Mouse (Mus musculus) v-Abl transformed pro-B cells (cell line): ENCODE data around the gene Plekhf1.

Experiments
- in situ Hi-C, 2 experiments: fragments of 400-800 bp; cut with MboI; formaldehyde crosslinking; loops; one replicate each; pipeline ENCODE4 v1.15.1; 2025; ENCODE audit not compliant: unreplicated experiment in 2 of 2

Plekhf1 gene

DNA sequence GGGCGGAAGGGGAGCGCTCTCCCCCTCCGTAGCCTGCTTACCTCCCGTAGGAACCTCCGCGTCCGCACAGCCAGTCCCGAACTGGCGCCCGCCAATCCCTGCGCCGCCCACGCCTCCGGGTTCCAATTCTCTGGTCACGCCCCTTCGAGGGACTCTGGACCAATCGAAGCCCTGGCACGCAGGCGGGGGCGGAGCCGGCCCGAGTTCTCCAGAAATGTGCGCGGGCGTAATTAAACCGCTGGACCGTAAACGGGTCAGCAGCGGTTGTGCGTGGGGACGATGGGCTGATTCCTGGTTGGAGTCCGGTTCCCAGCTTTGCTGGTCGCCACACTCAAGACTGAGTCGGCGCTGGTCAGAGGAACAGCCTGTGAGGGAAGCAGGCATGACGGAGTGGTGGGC is at the start of gene Plekhf1:
Gene Plekhf1 (minus strand): TSS at position 117 of the 399 bp plus-strand sequence.
- in situ Hi-C loops = no loop called here

DNA sequence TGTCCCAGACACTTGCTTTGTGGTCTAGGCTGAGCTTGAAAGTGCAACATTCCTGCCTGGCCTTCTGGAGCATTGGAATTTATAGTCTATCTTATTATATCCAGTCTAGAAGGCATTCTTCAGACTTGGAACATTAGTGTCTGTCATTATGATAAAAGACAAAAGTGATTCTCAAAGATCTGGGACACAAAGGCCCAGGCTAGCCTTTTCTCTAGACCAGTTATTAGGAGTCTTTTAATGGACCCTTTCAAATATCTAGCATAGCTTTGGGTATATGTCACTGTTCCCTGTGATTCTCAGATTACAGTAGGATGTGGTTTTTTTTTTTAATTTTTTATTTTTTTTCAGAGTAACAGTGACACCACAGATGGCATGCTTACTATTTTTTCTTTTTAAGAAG is 44.7 kb upstream of the Plekhf1 start:
- in situ Hi-C loops = loop anchor here (5.0 to 25.0 kb wide), 2 partner anchors 70 to 910 kb away; no protein-coding TSS in a partner anchor

DNA sequence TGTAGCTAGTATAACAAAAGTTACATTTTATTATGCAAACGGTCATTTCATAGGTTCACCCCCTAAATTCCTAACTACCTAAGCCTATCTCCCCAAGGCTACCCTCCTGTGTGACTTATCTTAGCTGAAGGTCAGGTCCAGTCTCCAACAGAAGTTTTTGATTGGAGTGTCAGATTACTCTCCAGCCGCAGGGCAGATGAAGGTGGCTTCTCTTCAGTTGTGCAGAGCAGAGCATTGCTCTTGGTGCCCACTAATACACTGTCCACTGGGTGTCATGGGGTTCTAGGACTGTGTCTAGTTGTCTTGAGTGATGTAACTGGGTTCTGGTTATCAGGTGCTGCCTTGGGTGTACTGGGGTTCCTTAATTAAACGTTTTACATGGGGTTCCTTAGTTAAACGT is 44.0 kb upstream of the Plekhf1 start:
- in situ Hi-C loops = loop anchor here (5.0 to 25.0 kb wide), 2 partner anchors 70 to 910 kb away; no protein-coding TSS in a partner anchor

DNA sequence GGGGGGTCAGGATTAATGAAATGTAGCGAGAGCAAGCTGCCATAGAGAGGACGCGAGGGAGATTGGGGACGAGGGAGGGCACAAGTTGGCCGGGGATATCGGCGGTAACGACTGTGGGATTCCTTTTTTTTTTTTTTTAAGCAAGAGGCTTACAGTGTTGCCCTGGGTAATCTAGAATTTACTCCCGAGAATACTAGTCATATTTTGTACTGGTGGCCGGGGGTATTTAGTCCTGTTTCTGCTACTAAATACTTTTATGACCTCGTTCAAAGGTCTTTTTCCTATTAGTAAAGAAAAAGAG is 43.6 kb upstream of the Plekhf1 start:
- in situ Hi-C loops = loop anchor here (5.0 to 25.0 kb wide), 2 partner anchors 69 to 909 kb away; no protein-coding TSS in a partner anchor

DNA sequence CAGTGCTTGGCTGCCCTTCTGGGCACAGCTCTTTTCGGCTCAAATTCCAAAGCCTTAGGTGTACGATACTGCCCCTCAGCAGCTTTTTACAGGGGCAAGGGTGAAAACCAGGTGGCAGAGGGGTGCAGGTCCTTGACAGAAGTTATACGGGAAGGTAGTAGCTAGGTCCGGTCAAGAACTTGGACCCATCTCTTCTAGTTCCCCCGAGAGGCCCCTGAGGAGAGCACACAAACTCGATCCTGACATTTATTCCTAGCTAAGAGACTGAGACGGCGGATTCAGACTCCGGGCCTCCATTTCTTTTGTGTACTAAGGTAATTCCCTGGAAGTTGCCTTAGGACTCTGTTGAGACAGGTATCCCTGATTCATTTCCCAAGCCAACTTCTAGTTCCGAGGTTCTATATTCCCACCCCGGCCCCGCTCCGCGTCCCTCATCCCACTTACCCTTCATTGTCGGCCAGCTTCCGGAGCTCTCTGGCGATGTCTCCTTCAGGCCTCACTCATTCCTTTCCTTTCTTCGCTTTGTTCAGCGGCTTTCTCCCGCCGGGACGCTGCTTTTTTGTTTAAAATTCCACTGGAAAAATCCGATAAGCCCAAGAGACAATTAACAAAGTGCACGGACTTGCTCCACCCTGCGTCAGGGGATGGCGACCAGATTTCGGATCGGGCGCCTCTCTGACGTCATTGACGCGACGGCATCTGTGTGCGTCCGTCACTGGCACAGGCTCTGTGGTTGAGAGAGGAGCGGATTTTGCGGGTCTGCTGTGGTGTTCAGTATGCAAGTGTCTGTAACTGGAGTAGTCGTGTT is 43.1 kb upstream of the Plekhf1 start, which contains the start of gene Pop4:
Gene Pop4 (minus strand): TSS at position 721 of the 808 bp plus-strand sequence.
- in situ Hi-C loops = loop anchor here (5.0 to 25.0 kb wide), 2 partner anchors 69 to 909 kb away; no protein-coding TSS in a partner anchor

DNA sequence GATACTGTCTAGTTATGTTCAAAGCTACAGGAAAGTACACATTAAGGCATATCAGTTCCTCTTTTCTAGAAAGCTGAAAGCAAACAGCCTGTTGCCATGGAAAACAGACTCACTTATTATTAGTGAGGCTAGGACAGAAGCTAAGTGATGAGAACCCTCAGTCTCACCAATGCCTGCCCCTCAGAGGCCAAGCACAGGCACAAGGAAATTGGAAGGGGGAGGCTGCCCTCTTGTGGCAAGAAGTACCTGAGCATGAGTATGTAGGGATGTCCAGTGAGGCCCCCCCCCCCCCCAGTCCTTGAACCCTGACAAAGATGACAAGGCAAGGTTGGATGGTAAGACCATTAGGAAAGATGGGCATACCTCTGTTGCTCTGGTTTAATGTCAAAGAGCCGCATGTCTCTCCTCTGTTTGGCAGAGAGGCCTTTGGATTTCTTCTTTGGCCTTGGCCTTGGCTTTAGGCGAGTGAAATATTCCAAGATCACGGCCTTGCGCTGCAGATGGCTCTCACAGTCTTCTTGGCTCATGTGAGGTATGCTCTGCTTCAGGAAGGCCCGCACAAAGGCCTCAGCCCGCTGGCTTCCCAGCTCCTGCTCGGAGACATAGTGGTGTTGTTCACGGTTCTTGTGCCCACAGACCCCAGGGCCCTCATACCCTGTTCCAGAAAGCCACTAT is 39.3 kb upstream of the Plekhf1 start:
- in situ Hi-C loops = loop anchor here in 1 of 2 experiments (25.0 kb wide), 1 partner anchor 905 kb away; no protein-coding TSS in a partner anchor

DNA sequence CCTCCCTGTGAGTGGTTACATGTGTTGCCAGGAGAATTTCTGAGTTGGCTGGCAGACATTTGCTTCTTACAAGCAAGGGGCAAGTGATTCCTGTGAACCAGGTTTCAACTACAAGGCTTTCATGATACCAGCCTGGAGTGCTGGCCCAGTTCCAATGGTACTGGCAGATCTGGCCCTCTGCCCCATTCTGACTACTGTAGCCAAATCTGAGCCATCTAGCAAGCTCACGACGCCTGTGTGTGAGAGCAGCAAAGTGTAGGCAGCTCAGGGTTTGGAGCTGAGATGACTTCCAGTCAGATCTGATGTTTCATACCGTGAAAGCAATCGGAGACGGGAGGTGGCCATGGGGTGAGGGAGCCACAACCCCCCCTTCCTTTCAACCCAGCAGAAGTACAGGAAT is 34.6 kb upstream of the Plekhf1 start:
- in situ Hi-C loops = loop anchor here in 1 of 2 experiments (5.0 to 25.0 kb wide), 2 partner anchors 70 to 900 kb away; no protein-coding TSS in a partner anchor

DNA sequence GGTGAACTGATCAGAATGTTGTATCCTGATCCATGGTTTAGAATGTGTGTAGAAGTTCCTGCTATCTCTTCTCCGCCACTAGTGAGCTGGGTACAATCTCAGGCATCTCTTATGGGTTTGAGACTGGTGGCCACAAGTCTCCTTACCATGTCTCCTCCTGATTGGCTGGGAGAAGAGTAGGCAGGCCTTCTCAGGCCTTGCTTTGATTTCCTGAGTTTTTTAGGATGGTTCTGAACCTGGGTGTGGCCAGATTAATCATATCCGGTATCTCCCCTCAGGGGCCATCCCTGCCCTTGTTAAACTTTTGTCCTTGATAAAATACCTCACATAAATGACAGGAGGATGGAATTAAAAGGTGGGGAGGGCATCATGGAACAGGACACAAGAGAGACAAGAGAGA is 31.8 kb upstream of the Plekhf1 start:
- in situ Hi-C loops = loop anchor here in 1 of 2 experiments (5.0 to 25.0 kb wide), 2 partner anchors 67 to 897 kb away; no protein-coding TSS in a partner anchor

DNA sequence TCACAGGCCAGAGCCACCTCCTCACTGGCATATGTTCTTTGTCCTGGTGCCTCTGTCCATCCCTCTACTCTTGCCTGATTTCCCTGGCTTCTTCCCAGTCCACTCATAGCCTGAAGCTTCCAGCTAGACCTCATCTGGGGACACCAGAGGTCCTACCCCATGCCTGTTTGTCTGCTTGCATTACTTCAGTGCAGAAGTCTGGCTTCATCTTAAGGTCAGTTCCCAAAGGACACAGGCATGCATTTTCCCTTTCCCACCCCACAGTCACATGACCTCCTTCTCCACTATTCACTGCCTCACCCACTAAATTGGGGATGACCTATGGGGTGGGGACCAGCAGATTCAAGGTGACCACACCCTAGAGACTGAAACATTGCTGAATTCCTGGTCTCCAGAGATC is 25.6 kb upstream of the Plekhf1 start:
- in situ Hi-C loops = loop anchor here in 1 of 2 experiments (25.0 kb wide), 1 partner anchor 891 kb away; no protein-coding TSS in a partner anchor

DNA sequence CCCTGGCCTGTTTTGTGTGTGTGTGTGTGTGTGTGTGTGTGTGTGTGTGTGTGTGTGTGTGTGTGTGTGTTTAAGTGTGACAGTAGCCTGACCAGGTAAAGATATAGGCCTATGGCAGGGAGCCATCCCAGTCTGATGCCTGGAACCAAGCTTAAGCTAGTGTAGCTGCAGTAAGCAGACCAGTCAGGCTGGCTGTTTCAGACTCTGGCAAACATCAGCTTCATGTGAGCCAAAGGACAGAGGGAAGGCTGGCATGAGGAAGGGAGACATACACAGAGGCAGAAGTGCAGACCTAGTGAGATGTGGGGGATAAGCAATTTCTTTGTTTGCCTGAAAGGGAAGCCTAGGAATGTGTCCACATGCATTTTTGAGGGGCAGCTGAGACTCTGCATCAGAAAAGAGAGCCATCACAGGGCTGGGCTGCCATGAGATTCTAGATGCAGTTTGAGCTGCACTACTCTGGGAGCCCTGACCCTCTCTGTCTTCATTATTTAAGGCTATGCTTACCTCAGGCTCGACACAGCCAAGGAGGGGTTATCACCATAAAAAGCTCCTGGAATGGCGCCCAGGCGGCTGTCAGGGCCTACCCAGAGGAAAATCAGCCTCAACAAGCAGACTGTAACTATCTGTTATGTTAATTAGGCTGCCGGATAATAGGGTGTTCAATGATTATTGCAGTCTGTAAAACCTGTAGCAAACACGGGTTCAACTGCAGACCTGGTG is 23.8 kb upstream of the Plekhf1 start:
- in situ Hi-C loops = loop anchor here in 1 of 2 experiments (25.0 kb wide), 1 partner anchor 889 kb away; no protein-coding TSS in a partner anchor

DNA sequence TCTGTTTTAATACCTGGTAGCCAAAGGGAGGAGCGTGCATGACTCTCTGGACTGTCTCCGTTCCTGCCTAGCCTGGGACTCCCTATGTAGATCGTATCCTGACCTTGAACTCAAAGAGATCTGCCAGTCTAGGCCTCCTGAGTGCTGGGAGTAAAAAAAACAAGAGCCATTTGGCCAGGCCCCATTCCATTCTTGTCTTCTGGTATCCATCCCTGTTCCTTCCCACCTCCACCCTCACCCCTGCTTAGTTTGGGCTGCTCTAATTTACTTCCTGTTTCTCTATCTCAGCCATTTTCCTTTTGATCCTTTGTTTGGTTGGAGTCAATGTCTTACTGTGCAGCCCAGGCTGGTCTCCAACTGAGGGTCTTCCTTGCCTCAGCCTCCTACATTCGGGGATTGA is 14.6 kb upstream of the Plekhf1 start:
- in situ Hi-C loops = no loop called here

DNA sequence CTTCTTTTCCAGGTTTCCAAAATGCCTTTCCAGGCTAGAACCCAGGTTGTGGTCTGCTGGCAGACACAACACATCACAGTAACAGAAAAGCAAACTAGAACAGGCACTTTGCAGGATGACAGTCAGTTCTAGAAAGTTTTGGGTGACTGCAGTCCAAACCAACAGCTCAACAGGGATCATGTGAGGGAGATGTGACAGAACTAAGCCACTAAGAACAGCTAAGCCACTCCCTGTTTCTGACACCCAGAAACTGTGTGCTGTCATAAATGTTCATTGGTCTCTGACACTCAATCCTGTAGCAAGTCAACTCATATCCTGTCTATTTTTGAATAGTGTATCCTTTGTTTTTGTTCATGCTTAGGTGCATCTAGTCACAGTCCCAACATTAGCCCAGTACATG is 9.3 kb upstream of the Plekhf1 start:
- in situ Hi-C loops = no loop called here

DNA sequence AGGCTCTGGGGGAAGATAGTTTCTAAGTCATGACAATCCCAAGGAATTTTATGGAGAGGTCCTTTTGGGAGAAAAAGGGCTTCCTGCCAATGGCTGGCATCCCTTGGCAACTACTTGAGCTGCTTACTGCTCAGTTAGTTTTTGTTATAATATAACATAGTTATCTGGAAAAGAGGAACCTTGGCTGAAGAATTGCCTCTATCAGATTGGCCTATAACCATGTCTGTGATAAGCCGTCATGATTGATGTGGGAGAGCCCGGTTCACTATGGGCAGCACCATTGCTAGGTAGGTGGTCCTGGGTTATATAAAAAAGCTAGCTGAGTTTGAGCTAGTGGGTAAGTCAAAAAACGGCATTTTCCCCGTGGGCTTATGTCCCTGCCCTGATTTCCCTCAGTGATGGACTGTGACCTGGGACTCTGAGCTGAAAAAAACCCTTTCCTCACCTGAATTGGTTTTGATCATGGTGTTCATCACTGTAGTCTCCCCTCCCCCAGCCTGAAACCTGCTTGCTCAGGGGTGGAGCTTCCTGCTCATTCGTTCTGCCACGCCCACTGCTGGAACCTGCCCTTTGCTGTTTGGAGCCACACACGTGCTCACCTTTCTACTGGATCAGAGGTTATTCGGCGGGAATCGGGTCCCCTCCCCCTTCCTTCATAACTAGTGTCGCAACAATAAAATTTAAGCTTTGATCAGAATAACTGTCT is 8.7 kb upstream of the Plekhf1 start:
- in situ Hi-C loops = no loop called here

DNA sequence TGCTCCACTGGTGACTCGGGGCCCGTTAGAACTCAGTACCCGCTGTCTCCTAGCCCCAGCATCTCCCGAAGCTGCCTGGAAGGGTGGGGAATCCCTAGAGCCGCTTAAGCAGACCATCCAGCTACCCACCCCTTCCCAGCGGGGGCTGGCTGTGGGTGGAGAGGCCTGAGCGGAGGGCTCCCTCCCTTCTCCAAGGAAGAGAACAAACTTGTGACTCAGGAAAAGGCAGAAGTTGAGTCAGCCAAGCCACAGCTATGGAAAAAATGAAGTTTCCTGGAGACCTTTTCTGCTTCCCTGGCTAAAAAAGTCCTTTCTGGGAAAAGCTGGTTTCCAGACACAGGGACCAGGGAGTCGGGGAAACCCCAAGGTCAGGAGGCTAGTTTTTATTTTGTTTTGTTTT is 2.5 kb upstream of the Plekhf1 start:
- in situ Hi-C loops = no loop called here

DNA sequence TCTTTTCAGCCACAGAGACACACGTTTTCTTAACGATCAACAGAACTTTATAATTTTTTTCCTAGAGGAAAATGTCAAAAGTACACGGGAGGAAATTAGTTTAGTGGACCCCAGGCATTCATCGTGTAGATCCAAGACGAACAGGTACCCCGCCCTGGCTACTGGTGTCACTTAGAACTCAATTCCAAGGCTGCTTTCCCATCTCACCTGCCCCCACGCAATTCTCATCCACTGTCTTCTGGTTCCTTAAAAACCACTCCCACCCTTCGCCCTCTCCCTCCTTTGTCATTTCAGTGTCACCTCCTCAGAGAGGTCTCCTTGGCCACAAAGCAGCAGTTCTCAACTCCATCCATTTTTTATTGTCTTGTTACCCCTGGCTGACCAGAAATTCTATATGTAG is 513 bp upstream of the Plekhf1 start:
- in situ Hi-C loops = no loop called here

DNA sequence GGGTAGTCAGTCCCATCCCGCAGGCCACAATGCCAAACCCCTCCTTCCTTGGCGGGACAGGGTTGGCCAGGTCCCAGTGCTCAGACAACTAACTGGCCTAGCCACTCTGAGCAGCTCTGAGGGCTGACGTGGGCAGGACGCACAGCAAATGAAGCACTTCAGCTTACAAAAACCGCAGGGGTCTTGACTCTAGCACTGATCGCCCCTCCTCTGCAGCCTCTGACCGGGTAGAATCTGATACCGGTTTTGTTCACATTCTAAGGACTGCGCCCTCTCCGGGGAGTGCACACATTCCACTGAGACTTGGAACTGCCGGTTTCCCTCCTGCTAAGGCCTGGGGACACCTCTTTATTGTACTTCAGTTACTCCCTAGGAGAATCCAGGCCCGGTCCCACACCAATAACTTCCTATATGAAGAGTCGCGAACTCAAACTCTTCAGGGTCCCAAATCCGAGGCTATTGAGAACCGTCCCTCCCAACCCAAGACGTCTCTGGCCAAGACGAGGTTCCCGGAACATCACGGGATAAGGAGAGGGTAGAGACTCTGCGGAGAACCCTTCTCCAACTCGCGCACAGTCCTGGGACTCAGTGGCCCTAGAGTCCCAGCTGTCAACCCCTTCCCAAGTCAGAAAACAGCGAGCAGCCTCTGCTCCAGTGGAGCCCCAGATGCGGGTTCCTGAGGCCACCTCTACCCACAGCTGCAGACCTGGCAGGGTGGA is 476 bp downstream of the Plekhf1 start:
- in situ Hi-C loops = no loop called here

DNA sequence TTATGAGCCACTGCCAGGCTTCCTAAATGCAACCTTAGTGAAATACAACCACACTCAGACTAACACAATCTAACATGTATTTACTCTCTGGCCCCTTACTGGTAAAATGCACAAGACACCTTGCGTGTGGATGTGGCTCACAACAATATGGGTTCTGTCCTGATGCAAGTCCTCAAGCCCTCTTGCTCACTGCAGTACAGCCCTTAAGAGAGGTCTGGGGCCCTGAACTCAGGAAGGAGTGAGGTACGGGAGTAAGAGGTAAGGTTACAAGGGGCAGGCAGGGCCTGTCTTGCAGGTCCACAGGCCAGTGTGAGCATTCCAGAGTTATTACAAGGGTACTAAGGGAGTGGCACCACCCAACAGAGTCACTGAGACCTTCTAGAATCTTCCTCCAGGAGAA is 1.6 kb downstream of the Plekhf1 start:
- in situ Hi-C loops = no loop called here

DNA sequence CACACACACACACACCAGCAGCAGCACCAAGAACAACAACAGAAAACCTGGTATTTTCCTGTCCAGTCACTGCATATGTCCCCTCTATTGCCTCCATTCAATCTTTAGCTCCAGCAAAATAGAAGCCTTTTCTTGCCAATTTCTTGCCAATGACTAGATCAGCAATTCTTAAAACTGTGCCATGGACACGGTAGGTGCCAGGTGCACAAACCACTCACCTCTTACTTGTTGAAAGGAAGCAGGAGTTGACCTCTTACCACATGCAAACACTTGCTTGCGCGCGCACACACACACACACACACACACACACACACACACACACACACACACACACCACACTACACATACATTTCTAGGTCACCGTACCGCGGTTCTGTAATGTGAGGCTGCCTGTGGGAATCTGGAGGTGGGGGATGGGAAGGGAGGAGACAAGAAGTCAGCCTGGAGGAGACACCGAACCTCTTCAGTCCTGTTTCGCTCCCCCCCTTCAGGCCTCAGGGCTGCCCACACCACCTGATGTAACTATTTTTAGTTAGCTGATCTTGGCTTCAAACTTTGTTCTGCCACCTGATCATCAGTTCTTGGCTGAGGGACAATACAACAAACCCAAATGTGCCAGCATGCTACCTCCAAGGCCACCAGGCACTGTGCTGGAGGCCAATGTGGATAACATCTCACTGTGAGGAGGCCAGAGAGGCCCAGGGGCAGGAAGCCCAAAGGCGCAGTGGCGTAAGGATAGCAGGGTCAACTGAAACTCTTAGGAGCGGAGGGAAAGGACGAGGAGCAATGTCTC is 3.0 kb downstream of the Plekhf1 start:
- in situ Hi-C loops = no loop called here

DNA sequence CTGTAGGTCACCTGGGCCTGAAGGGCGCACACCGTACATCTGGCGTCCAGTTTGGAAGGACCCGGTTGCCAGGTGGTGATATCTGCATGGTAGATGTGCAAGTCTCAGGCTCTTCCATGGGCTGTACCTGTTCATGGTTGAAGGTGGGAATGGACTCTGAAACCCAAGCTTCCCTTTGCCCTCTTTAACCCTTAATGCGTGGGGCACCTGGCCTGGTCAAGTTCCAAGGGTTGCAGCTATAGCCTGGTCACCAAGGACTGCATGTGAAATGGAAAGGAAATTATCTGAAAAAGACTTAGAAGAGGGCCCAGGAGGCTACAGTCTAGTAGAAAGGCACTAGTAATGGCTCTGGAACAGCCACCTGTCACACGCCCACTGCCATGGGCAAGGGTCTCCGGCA is 7.0 kb downstream of the Plekhf1 start:
- in situ Hi-C loops = no loop called here
